Mouse (Mus musculus) erythroblast, embryonic 14.5 days (primary cell): ENCODE data around the gene Mapt. TPM values are rescaled to one million over a fixed set of nuclear protein-coding genes. Genes with fewer than 3 reads are reported as not detected.

ENCODE experiments used
- H3K27me3 ChIP-seq: 2 replicates; pipeline ENCODE4 v1.6.1; 2012; ENCODE audit warnings: inconsistent platforms; ENCODE audit not compliant: control insufficient read depth
- H3K36me3 ChIP-seq: 2 replicates; pipeline ENCODE4 v1.6.1; 2012; ENCODE audit warnings: mild to moderate bottlenecking, inconsistent platforms; ENCODE audit not compliant: control insufficient read depth
- H3K4me1 ChIP-seq: 2 replicates; pipeline ENCODE4 v1.6.1; 2012; ENCODE audit warnings: inconsistent platforms; ENCODE audit not compliant: control insufficient read depth
- H3K4me3 ChIP-seq: replicated peaks from 2 replicates; pipeline ENCODE3; 2012; ENCODE audit warnings: moderate library complexity, mild to moderate bottlenecking, inconsistent platforms
- H3K9me3 ChIP-seq: 2 replicates; pipeline ENCODE4 v1.6.1; 2012; ENCODE audit warnings: low read length, inconsistent platforms, mixed read lengths; ENCODE audit not compliant: control insufficient read depth
- GATA1 ChIP-seq: IDR thresholded peaks from 2 replicates; pipeline ENCODE4 v1.6.1; 2012; ENCODE audit warnings: low read length, inconsistent platforms, mixed read lengths
- TAL1 ChIP-seq: IDR thresholded peaks from 3 replicates; pipeline ENCODE4 v1.6.1; 2012; ENCODE audit warnings: low read length, inconsistent platforms, mixed read lengths
- polyA plus RNA-seq: library from polyadenylated mRNA; stranded (reverse); fragments of >175 nt; gene quantifications from 2 replicates; pipeline ENCODE4 v1.2.3, GENCODE M21; 2012

Gene Mapt
- polyA plus RNA-seq, 1 experiment, result not detected

DNA sequence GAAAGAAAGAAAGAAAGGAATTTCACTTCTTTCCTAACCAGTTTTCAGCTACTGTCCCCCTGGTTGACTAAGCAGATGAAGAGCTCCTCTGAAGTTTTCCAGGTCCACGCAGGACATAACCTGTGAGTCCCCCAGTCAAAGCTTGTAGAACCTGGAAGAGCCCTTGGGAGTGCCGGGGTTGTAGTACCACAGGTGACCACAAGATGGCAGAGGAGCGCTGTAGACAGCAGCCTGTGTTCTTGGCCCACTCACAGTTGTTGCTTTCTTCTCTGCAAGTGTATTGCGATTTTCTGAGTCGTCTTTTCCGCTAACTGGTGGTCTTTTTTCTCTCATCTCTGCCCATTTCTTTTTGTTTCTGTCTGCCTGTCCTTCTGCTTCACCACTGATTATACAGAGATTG lies 84.5 kb downstream of the Mapt start:
- no peak overlapping the region for H3K4me3 ChIP-seq
- TF ChIP-seq TAL1 (no peak), GATA1 (no peak)
- peaks cover 2% of the 10 kb centered on the region; the same call in 1 of the 2 replicates for H3K9me3 ChIP-seq
- peaks cover 17% of the 10 kb centered on the region for H3K27me3 ChIP-seq
- peaks cover 41% of the 10 kb centered on the region for H3K4me1 ChIP-seq
- no peaks in the 10 kb centered on the region for H3K36me3 ChIP-seq

DNA sequence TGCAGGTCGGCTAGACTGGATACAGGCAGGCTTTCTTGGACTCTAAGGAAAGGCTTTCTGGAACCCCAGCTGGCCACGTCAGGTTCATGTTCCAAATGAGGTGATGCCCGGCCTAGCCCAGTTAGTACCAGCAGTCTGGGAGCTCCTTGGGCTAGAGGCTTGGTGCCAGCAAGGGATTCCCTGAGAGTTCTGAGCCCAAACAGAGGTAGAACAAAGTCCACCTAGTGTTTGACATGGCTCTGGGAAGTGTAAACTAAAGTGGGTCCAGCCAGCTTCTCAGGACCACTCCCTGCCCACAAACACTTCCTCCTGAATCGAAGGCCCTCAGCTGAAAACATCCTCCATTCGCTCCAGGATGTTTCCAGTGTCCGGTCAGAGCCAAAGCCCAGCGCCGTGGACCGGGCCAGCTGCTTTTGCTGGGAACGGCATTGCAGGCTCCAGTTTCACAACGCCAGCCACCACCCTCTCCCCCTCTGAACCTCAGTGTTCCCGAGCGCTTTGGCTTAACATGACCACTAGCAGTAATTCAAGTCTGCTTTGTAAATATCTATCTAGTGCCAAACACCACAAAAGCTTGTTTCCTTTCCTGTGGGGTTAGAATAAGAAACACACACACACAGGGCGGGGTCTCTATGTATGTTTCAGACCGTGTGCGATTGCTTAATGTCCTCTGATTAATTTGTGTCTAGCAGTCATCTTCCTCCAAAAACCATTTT lies 85.7 kb downstream of the Mapt start:
- peaks cover 19% of the 10 kb centered on the region for H3K27me3 ChIP-seq
- H3K4me3 ChIP-seq, result no peak overlapping the region
- TF ChIP-seq TAL1, result no peak
- no peak for TF ChIP-seq GATA1

GRCm38 (mm10) chr11:104317631-104318030 lies 86.4 kb downstream of the Mapt start:
- Histone ChIP-seq H3K36me3 (no peaks in the 10 kb centered on the region), H3K27me3 (peaks cover 19% of the 10 kb centered on the region), H3K4me1 (peaks cover 30% of the 10 kb centered on the region), H3K4me3 (no peak overlapping the region), H3K9me3 (peaks cover 2% of the 10 kb centered on the region; the same call in 1 of the 2 replicates)
- TF ChIP-seq GATA1, result no peak
- no peak for TF ChIP-seq TAL1

More for the DNA sequence above, 85.7 kb downstream of the Mapt start:
- peaks cover 2% of the 10 kb centered on the region; the same call in 1 of the 2 replicates for H3K9me3 ChIP-seq
- peaks cover 30% of the 10 kb centered on the region for H3K4me1 ChIP-seq
- no peaks in the 10 kb centered on the region for H3K36me3 ChIP-seq

DNA sequence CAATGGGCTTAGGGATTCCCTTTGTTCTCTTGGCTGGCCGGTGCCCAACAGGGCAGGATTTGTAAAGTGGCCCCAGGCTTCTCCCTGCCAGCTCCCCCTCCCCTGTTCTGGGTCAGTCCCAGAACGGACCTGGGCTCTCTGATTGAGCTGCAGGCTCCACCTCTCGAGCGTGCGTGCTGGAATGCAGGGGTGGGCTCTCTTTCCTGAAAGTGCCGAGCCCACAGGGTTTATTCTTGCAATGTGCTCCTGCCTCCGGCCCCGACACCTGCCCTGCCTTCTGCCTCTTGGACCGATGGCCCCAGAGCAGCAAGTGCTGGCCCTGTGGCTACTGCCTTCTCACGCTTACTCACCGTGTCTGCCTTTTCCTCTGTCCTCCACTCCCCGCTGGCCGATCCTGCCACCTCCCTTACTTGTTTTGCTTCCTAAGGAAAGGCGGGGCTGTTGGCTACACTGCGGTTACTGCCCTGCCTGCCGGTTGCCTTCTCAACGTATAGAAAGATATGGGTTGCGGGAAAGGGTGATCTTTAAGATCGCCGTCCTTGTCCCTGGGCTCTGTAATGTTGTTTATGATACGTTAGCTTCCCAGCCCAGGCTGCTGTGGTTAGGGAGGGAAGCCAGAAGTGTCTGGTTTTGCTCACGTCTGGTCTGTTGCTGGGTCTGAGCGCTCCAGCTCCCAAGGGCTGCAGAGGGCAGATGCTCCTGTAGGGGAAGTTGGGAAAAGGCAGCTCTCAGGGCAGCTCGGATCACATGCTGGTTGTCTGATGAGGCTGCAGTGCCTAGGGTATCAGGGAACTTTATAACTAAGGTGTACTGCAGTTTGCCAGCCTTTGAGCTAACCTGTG lies 88.0 kb downstream of the Mapt start:
- H3K4me1 ChIP-seq, result peaks cover 30% of the 10 kb centered on the region
- H3K9me3 ChIP-seq, result peaks cover 2% of the 10 kb centered on the region; the same call in 1 of the 2 replicates
- peaks cover 19% of the 10 kb centered on the region for H3K27me3 ChIP-seq
- H3K36me3 ChIP-seq, result no peaks in the 10 kb centered on the region
- no peak for TF ChIP-seq GATA1
- peak overlapping the region; percentile 38 for H3K4me3 ChIP-seq

- TF ChIP-seq TAL1 (no peak), GATA1 (no peak)
- H3K27me3 ChIP-seq, result peaks cover 19% of the 10 kb centered on the region
- H3K4me1 ChIP-seq, result peaks cover 30% of the 10 kb centered on the region
- H3K9me3 ChIP-seq, result peaks cover 2% of the 10 kb centered on the region; the same call in 1 of the 2 replicates
- H3K36me3 ChIP-seq, result no peaks in the 10 kb centered on the region
- no peak overlapping the region for H3K4me3 ChIP-seq
Observed at GRCm38 (mm10) chr11:104320511-104320910, 89.3 kb downstream of the Mapt start.

DNA sequence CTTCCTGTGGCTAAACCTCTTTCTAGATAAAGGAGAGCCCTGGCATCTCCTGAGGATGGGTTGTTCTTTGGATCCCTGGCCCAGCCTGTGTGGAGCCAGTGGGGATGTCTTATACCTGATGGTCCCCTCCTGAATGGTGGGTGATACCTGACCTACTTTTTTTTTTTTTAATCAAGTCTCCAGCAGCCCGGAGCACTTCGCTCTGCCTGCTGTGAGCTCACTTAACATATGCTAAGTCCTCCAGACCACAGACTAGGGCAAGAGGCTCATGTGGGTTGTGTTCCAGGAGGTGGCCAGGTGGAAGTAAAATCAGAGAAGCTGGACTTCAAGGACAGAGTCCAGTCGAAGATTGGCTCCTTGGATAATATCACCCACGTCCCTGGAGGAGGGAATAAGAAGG lies 91.0 kb downstream of the Mapt start:
- Histone ChIP-seq H3K36me3 (no peaks in the 10 kb centered on the region), H3K4me1 (peaks cover 22% of the 10 kb centered on the region), H3K4me3 (no peak overlapping the region), H3K9me3 (peaks cover 2% of the 10 kb centered on the region; the same call in 1 of the 2 replicates), H3K27me3 (peaks cover 19% of the 10 kb centered on the region)
- TF ChIP-seq TAL1, result no peak
- no peak for TF ChIP-seq GATA1

DNA sequence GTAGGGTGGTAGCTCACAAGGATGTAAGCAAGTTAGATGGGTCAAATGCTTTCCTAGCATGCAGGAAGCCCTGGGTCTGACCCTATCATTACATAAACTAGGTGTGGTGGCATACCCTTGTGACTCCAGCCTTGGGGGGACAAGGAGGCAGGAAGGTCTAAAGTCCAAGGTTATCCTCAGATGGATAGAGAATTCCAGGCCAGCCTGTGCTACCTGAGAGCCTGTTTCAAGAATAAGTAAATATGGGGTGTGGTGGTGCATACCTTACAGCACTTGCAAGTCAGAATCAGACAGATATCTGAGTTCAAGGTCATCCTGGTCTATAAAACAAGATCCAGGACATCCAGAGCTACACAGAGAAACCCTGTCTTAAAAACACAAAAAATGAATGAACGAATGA lies 96.3 kb downstream of the Mapt start:
- Histone ChIP-seq H3K27me3 (no peaks in the 10 kb centered on the region; the same call in 1 of the 2 replicates), H3K9me3 (no peaks in the 10 kb centered on the region), H3K36me3 (peaks cover 7% of the 10 kb centered on the region), H3K4me3 (no peak overlapping the region), H3K4me1 (no peaks in the 10 kb centered on the region)
- TF ChIP-seq GATA1 (no peak), TAL1 (no peak)

GRCm38 (mm10) chr11:104327946-104328345 lies 96.8 kb downstream of the Mapt start:
- TF ChIP-seq TAL1, result no peak
- TF ChIP-seq GATA1, result no peak
- no peaks in the 10 kb centered on the region; the same call in 1 of the 2 replicates for H3K27me3 ChIP-seq
- H3K4me3 ChIP-seq, result no peak overlapping the region
- no peaks in the 10 kb centered on the region for H3K9me3 ChIP-seq
- H3K4me1 ChIP-seq, result no peaks in the 10 kb centered on the region
- peaks cover 11% of the 10 kb centered on the region for H3K36me3 ChIP-seq

- Histone ChIP-seq H3K4me1 (no peaks in the 10 kb centered on the region), H3K36me3 (peaks cover 22% of the 10 kb centered on the region), H3K9me3 (no peaks in the 10 kb centered on the region), H3K4me3 (no peak overlapping the region), H3K27me3 (no peaks in the 10 kb centered on the region)
- TF ChIP-seq TAL1 (no peak), GATA1 (no peak)
Observed at GRCm38 (mm10) chr11:104329185-104329926, 98.2 kb downstream of the Mapt start.
